Mouse (Mus musculus): ENCODE measurements around the gene Tbc1d24. TPM values are rescaled to one million over a fixed set of nuclear protein-coding genes. Genes with fewer than 3 reads are reported as not detected.
A peak's percentile ranks its signal among the peaks of the same experiment; 100 is the strongest.

The Tbc1d24 gene
- total RNA-seq, 2 experiments from 2014 or later, result 70.4 to 74.8 TPM

DNA sequence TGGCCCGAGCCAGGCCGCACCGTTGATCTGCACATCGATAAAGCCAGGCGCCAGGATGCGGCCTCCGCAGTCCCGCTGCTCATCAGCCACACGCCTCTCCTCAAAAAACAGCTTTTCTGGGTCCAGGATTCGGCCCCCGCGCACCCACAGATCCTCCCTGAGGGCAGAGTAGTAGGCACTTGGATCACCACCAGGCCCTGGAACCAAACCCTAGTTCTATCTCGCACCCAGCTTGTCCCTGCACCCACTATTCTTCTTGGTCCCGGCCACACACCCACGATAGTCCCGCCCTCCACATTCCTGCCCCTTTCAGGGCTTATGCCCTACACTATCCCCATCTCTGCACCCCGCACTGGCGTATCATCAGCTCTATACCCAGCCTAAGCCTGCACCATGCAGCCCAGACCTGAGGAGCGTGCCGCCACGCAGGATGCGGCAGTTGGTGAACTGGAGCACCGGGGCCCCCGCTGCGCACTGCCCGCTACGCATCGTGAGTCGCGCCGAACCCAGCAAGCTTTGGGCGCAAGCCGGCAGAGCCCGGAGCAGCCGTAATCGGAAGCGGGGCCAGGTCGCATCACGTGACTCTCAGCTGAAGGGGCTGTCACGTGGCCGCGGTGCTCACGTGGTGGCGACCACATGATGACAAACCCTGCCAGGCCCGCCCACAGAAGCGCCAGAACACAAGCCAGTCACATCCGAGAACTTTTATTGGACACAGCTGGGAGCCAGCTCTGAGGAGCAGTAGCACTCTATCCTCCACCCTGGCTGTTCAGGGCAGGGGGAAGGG, 42.0 kb downstream of the Tbc1d24 start, which contains the start of gene Amdhd2:
Amdhd2 (minus strand) TSS at position 591 of the 787 bp plus-strand sequence.
- DNase-seq (ENCODE audit: extremely low spot score in 1 of 2, low spot score in 2 of 2), result peak; percentile 97 to 99
- intact Hi-C loops (cut with DNase I), result no loop called here

GRCm38 (mm10) chr17:24162584-24163175, 42.7 kb downstream of the Tbc1d24 start:
- DNase-seq (ENCODE audit: extremely low spot score in 1 of 2, low spot score in 2 of 2), result peak in 1 of 2 experiments; percentile 68
- intact Hi-C loops (cut with DNase I), result no loop called here

DNA sequence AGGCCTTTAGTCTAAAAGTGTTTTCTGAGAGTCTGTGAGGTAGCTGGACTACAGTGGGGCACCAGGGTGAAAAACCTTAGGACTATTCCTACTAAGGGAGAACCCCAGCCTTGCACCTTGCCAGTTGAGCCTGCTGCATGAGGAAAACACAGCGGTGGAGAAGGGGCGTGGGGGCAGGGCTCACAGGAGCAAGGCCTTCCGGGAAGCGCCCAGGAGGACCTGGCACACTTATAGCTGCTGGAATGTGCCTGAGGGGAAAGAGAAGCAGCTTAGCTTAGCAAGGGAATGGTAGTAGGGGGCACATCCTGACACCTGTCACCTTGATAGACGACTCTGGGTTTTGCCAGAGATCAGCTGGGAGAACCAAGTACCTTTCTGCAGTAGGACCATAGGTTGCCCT, 43.9 kb downstream of the Tbc1d24 start:
- intact Hi-C loops (cut with DNase I), result no loop called here

GRCm38 (mm10) chr17:24157526-24157925, 47.8 kb downstream of the Tbc1d24 start:
- intact Hi-C loops (cut with DNase I), result no loop called here
- no peak for DNase-seq (ENCODE audit: extremely low spot score in 1 of 2, low spot score in 2 of 2)

More for the DNA sequence above, 43.9 kb downstream of the Tbc1d24 start:
- peak in 1 of 2 experiments; percentile 39 for DNase-seq (ENCODE audit: extremely low spot score in 1 of 2, low spot score in 2 of 2)

DNA sequence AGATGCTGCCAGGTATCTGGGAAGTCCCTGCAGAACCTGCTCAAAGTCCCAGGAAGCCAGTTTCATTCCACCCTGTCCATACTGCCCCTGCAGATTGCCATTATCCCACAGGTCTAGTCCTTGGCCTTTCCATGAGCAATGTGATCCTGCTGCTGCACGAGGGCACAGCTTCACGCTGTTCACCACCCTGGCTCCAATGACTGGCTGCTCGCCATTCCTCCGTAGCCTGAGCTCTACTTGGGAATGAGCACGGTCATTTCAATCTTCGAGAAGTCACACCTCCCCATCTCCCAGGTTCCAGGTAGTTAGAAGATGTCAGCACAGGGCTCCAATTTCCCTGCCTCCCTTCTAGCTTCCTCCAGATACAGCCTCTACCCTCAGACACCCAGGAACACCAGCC, 48.2 kb downstream of the Tbc1d24 start:
- intact Hi-C loops (cut with DNase I), result no loop called here
- DNase-seq (ENCODE audit: extremely low spot score in 1 of 2, low spot score in 2 of 2), result no peak

DNA sequence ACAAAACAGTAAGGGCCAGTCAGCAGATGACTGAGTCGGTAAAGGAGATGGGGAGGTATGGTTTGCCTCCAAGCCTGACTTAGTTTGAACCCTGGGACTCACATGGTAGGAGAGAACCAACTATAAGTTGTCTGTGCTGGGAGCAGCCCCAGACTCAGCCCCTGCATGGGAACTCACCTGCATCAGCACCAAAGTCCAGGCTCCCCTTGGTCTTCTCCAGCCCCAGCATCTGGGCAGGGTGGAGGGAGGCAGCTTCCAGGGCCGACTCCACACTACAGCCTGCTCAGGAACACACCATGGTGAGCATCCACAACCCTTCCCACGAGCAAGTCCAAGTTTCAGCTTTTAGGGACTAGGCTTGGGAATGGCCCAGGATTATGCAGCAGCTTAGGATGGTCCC, 49.0 kb downstream of the Tbc1d24 start:
- intact Hi-C loops (cut with DNase I), result no loop called here

DNA sequence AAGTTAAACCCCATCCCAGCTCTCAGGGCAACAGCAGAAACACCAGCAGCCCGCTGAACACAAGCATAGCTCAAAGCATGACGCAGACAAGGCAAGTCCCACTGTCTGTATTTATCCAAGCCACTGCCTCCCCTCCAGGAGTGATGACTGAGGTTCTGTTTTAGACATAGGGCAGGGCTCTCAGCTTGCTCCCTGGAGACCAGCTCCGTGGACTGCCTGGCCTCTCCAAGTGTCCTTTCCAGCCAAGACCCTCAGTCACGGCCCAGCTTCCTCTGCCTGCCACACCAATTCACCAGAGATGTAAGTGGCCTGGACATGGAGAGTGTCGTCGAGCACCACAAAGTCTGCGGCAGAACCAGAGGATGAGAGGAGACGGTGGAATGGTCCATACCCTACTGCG, 49.6 kb downstream of the Tbc1d24 start:
- intact Hi-C loops (cut with DNase I), result no loop called here
- DNase-seq (ENCODE audit: extremely low spot score in 1 of 2, low spot score in 2 of 2), result no peak

More for the DNA sequence above, 49.0 kb downstream of the Tbc1d24 start:
- no peak for DNase-seq (ENCODE audit: extremely low spot score in 1 of 2, low spot score in 2 of 2)

DNA sequence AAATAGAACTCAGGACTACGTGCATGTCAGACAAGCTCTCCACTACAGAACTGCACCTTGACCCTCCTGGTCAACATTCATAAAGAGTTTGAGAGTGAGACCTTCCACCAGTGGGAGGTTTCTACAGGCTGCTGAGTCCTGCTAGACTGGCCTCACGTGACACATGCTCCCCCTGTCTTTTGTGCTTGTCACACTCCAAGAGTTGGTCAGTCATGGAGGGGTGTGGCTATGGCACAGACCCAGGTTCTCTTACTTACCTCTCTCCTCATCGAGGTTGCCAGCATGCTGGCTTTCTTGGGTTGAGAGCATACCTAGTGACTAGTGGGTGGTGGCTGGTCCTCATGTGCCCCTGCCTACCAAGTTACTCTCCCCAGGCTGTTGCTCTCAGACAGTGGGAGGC, 50.9 kb downstream of the Tbc1d24 start:
- intact Hi-C loops (cut with DNase I), result no loop called here
- no peak for DNase-seq (ENCODE audit: extremely low spot score in 1 of 2, low spot score in 2 of 2)

DNA sequence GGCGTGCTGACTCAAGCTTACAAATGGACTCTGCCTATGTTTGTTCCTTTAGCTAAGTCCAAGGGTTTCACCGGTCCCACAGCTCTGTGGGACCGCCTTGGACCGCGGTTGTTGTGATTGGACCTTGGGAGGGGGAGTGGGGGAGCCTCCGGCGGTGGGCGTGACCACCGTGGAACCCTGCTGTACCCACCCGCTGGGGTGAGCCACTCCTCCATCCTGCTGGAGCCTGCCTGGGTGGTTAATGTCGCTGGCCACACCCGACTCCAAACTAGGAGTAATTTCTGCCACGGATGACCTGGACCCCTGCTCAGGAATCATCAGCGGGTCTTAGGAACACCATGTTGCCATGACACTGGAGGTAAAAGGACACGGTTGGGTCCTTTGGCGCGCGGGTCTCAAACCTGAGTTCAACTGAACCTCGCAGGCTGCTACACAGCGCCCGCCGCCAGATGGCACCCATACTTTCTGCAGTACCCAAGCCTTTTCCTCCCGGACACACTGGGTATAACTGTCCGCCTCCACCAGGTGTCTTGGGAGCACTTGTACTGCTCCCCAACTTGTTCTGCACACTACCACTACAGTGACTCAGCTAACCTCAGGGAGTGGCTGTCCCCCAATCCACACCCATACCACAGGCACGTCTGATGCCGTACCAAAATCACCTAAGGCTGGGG, 53.3 kb downstream of the Tbc1d24 start:
- intact Hi-C loops (cut with DNase I), result no loop called here
- DNase-seq (ENCODE audit: extremely low spot score in 1 of 2, low spot score in 2 of 2), result peak; percentile 63 to 89

GRCm38 (mm10) chr17:24151382-24151781, 54.0 kb downstream of the Tbc1d24 start:
- intact Hi-C loops (cut with DNase I), result no loop called here

DNA sequence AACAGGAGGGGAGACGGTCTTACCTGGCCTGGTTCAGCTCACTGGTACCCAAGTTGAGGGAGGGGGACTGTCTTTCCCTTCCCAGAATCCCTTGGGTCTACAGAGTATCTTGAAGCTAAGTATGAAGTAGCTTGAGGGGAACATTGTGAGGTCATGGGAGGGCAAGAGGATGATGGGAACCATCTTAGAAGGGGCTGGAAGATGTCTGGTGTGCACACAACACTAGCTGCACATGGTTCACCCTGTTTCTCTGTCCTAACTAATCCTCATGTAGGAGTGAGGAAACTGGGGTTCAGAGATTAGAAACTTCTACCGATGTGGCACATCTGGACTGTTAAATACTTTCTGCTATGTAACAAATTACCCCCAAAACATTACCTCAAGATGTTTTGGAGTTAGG, 54.5 kb downstream of the Tbc1d24 start, which contains the start of gene Pdpk1:
Pdpk1 (minus strand) TSS at position 101 of the 400 bp plus-strand sequence.
- DNase-seq (ENCODE audit: extremely low spot score in 1 of 2, low spot score in 2 of 2), result no peak
- intact Hi-C loops (cut with DNase I), result no loop called here

More at GRCm38 (mm10) chr17:24151382-24151781, 54.0 kb downstream of the Tbc1d24 start:
- DNase-seq (ENCODE audit: extremely low spot score in 1 of 2, low spot score in 2 of 2), result no peak

DNA sequence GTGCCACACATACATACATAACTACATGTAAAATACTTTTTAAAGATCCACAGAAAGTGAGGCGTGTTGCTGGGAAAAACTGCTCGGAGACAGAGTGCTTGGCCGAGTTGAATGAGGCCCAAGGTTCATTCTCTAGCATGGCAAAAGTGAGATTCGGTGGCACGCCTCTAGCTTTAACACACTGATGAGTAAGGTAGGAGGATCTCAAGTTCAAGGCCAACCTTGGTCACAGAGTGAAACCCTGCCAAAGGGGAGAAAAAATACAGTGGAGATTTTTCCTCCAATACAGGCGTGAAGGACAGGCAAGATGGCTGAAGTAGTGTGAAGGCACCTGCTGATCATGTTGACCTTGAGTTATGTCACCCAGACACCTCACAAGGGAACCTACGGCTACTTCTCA, 55.9 kb downstream of the Tbc1d24 start:
- intact Hi-C loops (cut with DNase I), result no loop called here
- DNase-seq (ENCODE audit: extremely low spot score in 1 of 2, low spot score in 2 of 2), result no peak

DNA sequence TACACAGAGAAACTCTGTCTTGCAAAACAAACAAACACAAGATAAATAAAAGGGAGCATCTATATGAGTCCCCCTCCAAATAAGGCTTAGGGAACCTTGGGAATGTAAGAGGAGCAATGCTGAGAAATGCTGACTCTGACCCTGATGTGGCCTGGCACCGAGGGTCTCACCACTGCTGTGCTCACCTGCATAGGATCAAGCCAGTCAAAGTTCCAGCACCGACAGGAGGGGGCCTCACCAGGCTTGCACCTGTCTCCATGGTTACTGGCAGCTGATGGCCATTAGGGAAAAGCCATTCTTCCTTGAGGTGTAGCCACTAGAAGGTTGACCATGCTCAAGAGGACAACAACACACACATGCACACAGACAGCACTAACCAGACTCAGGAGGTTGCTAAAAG, 62.5 kb downstream of the Tbc1d24 start:
- intact Hi-C loops (cut with DNase I), result no loop called here
- DNase-seq (ENCODE audit: extremely low spot score in 1 of 2, low spot score in 2 of 2), result no peak

- intact Hi-C loops (cut with DNase I), result no loop called here
- DNase-seq (ENCODE audit: extremely low spot score in 1 of 2, low spot score in 2 of 2), result peak; percentile 96 to 98
Measured at GRCm38 (mm10) chr17:24141425-24141920, 63.9 kb downstream of the Tbc1d24 start.

- DNase-seq (ENCODE audit: extremely low spot score in 1 of 2, low spot score in 2 of 2), result peak in 1 of 2 experiments; percentile 41
- intact Hi-C loops (cut with DNase I), result no loop called here
Measured at GRCm38 (mm10) chr17:24140845-24141424, 64.4 kb downstream of the Tbc1d24 start.

DNA sequence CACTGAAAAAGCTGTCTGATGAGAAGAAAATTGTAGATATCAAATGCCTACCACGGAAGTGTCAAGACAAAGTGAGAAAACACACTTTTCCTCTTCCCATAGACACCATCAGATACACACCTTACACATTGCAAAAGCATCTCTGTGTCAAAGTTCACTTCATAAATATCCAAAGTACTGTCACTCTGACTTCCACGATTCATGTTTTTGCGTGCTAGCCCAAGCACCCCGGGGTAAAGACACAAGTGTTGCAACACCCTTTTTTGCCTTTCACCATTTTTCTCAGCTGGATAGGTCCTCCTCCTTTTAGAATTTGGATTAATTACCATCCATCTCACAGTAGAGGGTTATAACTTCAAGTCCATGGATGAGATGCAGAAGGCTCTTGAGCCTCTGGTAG, 65.4 kb downstream of the Tbc1d24 start:
- intact Hi-C loops (cut with DNase I), result no loop called here
- DNase-seq (ENCODE audit: extremely low spot score in 1 of 2, low spot score in 2 of 2), result no peak

GRCm38 (mm10) chr17:24139256-24139655, 66.1 kb downstream of the Tbc1d24 start:
- DNase-seq (ENCODE audit: extremely low spot score in 1 of 2, low spot score in 2 of 2), result no peak

DNA sequence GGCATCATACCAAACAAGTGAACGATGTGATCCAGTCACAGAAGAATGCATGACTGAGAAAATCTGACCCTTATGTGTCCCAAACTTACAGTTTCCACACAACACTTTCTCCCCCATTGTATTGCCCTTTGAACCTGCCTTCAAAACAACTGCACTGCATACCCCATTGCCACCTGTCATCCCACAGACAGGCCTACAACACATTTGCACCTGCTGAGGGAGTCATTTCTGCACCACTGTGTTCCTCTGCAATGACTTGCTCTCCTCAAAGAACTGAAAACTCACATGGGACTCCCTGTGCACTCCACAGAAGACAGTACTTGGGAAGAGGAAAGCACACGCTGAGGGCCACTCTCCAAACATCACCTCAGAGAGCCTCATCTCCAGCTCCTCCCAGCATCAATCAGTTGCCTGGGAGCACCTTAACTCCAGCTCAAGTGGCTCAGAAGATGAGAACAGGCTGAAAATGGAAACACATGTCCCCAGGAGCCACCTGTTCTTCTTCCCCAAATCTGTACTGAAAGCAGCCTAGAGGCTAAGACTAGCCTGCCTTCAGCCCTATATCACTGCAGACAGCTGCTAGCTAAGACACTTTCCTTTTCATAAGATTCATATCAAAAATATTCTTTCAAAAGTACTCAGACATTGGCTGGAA, 68.0 kb downstream of the Tbc1d24 start:
- DNase-seq (ENCODE audit: extremely low spot score in 1 of 2, low spot score in 2 of 2), result no peak
- intact Hi-C loops (cut with DNase I), result no loop called here

More at GRCm38 (mm10) chr17:24139256-24139655, 66.1 kb downstream of the Tbc1d24 start:
- intact Hi-C loops (cut with DNase I), result no loop called here

GRCm38 (mm10) chr17:24134062-24134461, 71.3 kb downstream of the Tbc1d24 start:
- intact Hi-C loops (cut with DNase I), result no loop called here
- no peak for DNase-seq (ENCODE audit: extremely low spot score in 1 of 2, low spot score in 2 of 2)

Data from left cerebral cortex, postnatal 10 days (tissue).